ENCODE assay signal across 8 mouse cellular contexts in genomic region chr7:139249406-139250210, GRCm38 (mm10). TPM values are rescaled to one million over a fixed set of nuclear protein-coding genes. Genes with fewer than 3 reads are reported as not detected.
DNase-seq lines count a peak whose midpoint lies in the region; ATAC-seq and TF ChIP-seq lines count a peak whose summit lies in the region.

No protein-coding gene starts in this region.

- no peak for TF ChIP-seq CTCF in left cerebral cortex, adult 2 months (IDR thresholded peaks at IDR 0.05)

- no peaks in the 10 kb centered on the region for H3K9me3 ChIP-seq in embryonic facial prominence, embryonic 14.5 days (ENCODE audit: control insufficient read depth, low read length)
- H3K9me3 ChIP-seq in intestine, embryonic 16.5 days (ENCODE audit: control insufficient read depth, low read length): no peaks in the 10 kb centered on the region
- no peaks in the 10 kb centered on the region for H3K9me3 ChIP-seq in neural tube, embryonic 13.5 days

- H3K4me3 ChIP-seq in left cerebral cortex, adult 2 months: peak overlapping the region; percentile 88
- H3K4me3 ChIP-seq in embryonic facial prominence, embryonic 14.5 days (ENCODE audit: low read depth, low read length): peak overlapping the region; percentile 74
- peak overlapping the region; percentile 56 for H3K4me3 ChIP-seq in intestine, embryonic 16.5 days (ENCODE audit: low read length)
- H3K4me3 ChIP-seq in neural tube, embryonic 13.5 days: peak overlapping the region; percentile 55

- intact Hi-C loops in left cerebral cortex, adult 2 months (cut with DNase I): loop anchor here (2.0 to 5.0 kb wide), 2 partner anchors 23 to 223 kb away; no protein-coding TSS in a partner anchor
- intact Hi-C loops in left cerebral cortex, postnatal 4 days (cut with DNase I): no loop called here

- H3K27me3 ChIP-seq in embryonic facial prominence, embryonic 14.5 days (replicated peaks; ENCODE audit: control insufficient read depth, insufficient read depth, low read length): no peaks in the 10 kb centered on the region
- H3K27me3 ChIP-seq in intestine, embryonic 16.5 days (replicated peaks; ENCODE audit: control insufficient read depth, insufficient read depth, low read length): no peaks in the 10 kb centered on the region
- H3K27me3 ChIP-seq in neural tube, embryonic 13.5 days: peaks cover 42% of the 10 kb centered on the region

- H3K27ac ChIP-seq in left cerebral cortex, adult 2 months: peak overlapping the region; percentile 90
- H3K27ac ChIP-seq in embryonic facial prominence, embryonic 14.5 days (replicated peaks; ENCODE audit: low read depth, low read length): no peak overlapping the region
- H3K27ac ChIP-seq in intestine, embryonic 16.5 days (ENCODE audit: low read length): peak overlapping the region; percentile 94
- H3K27ac ChIP-seq in neural tube, embryonic 13.5 days (replicated peaks): no peak overlapping the region

- no peaks in the 10 kb centered on the region for H3K36me3 ChIP-seq in embryonic facial prominence, embryonic 14.5 days (ENCODE audit: control insufficient read depth, insufficient read depth, low read length)
- H3K36me3 ChIP-seq in intestine, embryonic 16.5 days (ENCODE audit: control insufficient read depth, insufficient read depth, low read length): no peaks in the 10 kb centered on the region
- H3K36me3 ChIP-seq in neural tube, embryonic 13.5 days: no peaks in the 10 kb centered on the region

- DNase-seq in left cerebral cortex, adult 2 months (ENCODE audit: extremely low spot score in 1 of 2, low spot score in 2 of 2): no peak
- DNase-seq in left cerebral cortex, adult 9 months (ENCODE audit: low spot score in 2 of 2): no peak
- DNase-seq in embryonic facial prominence, embryonic 14.5 days (ENCODE audit: low spot score): no peak
- DNase-seq in urinary bladder, adult 2 months (ENCODE audit: low spot score): no peak
- DNase-seq in urinary bladder, adult 18-20 months (ENCODE audit: low spot score in 2 of 2): no peak
- DNase-seq in left cerebral cortex, postnatal 4 days: no peak

- ATAC-seq in embryonic facial prominence, embryonic 14.5 days (ENCODE audit: low read depth): no peak
- peak; percentile 6 for ATAC-seq in intestine, embryonic 16.5 days
- peak; percentile 4; the same call in 1 of the 2 replicates for ATAC-seq in neural tube, embryonic 13.5 days (ENCODE audit: low read depth)

- WGBS in embryonic facial prominence, embryonic 14.5 days: 35% methylated on average over 7 of the region's 7 CpGs
- 22% methylated on average over 6 of the region's 7 CpGs for WGBS in intestine, embryonic 16.5 days
- WGBS in neural tube, embryonic 13.5 days: 36% methylated on average over 7 of the region's 7 CpGs

- peak overlapping the region; percentile 98 for H3K4me2 ChIP-seq in embryonic facial prominence, embryonic 14.5 days (ENCODE audit: low read depth, low read length)
- peak overlapping the region; percentile 79 for H3K4me2 ChIP-seq in intestine, embryonic 16.5 days (ENCODE audit: low read depth, low read length)
- peak overlapping the region; percentile 96 for H3K4me2 ChIP-seq in neural tube, embryonic 13.5 days

- H3K4me1 ChIP-seq in embryonic facial prominence, embryonic 14.5 days (ENCODE audit: control insufficient read depth, insufficient read depth, low read length): peaks cover 41% of the 10 kb centered on the region
- peaks cover 69% of the 10 kb centered on the region for H3K4me1 ChIP-seq in intestine, embryonic 16.5 days (ENCODE audit: control insufficient read depth, insufficient read depth, low read length)
- peaks cover 66% of the 10 kb centered on the region for H3K4me1 ChIP-seq in neural tube, embryonic 13.5 days (replicated peaks)

- H3K9ac ChIP-seq in embryonic facial prominence, embryonic 14.5 days (ENCODE audit: low read depth, low read length): peak overlapping the region; percentile 86
- peak overlapping the region; percentile 77 for H3K9ac ChIP-seq in intestine, embryonic 16.5 days (ENCODE audit: low read depth, low read length)
- peak overlapping the region; percentile 81; the same call in 1 of the 2 replicates for H3K9ac ChIP-seq in neural tube, embryonic 13.5 days

RNA-seq across cellular contexts. Expression of gene Pwwp2b, which starts 1.3 kb away (rescaled TPM):
- 10 to 100 TPM; 10.2 to 12.2 TPM for total RNA-seq in left cerebral cortex, adult 2 months (2021)
- 11.0 and 11.6 TPM in 2 replicates for polyA plus RNA-seq in embryonic facial prominence, embryonic 14.5 days (2014; fragmentation: Nextera tagmentation; extraction: Ambion mirVana)
- polyA plus RNA-seq in intestine, embryonic 16.5 days (2015; fragmentation: Nextera tagmentation; extraction: Ambion mirVana): 24.3 and 26.1 TPM in 2 replicates
- polyA plus RNA-seq in neural tube, embryonic 13.5 days (2015; fragmentation: Nextera tagmentation; extraction: Ambion mirVana): 5.5 and 6.6 TPM in 2 replicates
- 32.3 and 35.8 TPM in 2 replicates for polyA plus RNA-seq in urinary bladder, adult 2 months (2012; rRNA removed)
- total RNA-seq in left cerebral cortex, postnatal 4 days (2021): 1 to 10 TPM; 6.2 to 6.7 TPM

RNA-seq across cellular contexts. Expression of gene Stk32c, which starts 36.5 kb away (rescaled TPM):
- 100 to 1,000 TPM; 159 to 167 TPM for total RNA-seq in left cerebral cortex, adult 2 months (2021)
- polyA plus RNA-seq in embryonic facial prominence, embryonic 14.5 days (2014; fragmentation: Nextera tagmentation; extraction: Ambion mirVana): 0.11 and 0.35 TPM in 2 replicates
- 0.10 and 0.15 TPM in 2 replicates for polyA plus RNA-seq in intestine, embryonic 16.5 days (2015; fragmentation: Nextera tagmentation; extraction: Ambion mirVana)
- 0.87 and 1.4 TPM in 2 replicates for polyA plus RNA-seq in neural tube, embryonic 13.5 days (2015; fragmentation: Nextera tagmentation; extraction: Ambion mirVana)
- polyA plus RNA-seq in urinary bladder, adult 2 months (2012; rRNA removed): 15.1 and 15.8 TPM in 2 replicates
- total RNA-seq in left cerebral cortex, postnatal 4 days (2021): 10 to 100 TPM; 53.9 to 59.5 TPM

RNA-seq across cellular contexts. Expression of gene Lrrc27, which starts 36.8 kb away (rescaled TPM):
- total RNA-seq in left cerebral cortex, adult 2 months (2021): 1 to 10 TPM; 8.1 to 8.2 TPM
- polyA plus RNA-seq in embryonic facial prominence, embryonic 14.5 days (2014; fragmentation: Nextera tagmentation; extraction: Ambion mirVana): 3.2 and 3.3 TPM in 2 replicates
- 4.0 and 4.4 TPM in 2 replicates for polyA plus RNA-seq in intestine, embryonic 16.5 days (2015; fragmentation: Nextera tagmentation; extraction: Ambion mirVana)
- 5.2 and 5.4 TPM in 2 replicates for polyA plus RNA-seq in neural tube, embryonic 13.5 days (2015; fragmentation: Nextera tagmentation; extraction: Ambion mirVana)
- 9.9 and 11.0 TPM in 2 replicates for polyA plus RNA-seq in urinary bladder, adult 2 months (2012; rRNA removed)
- total RNA-seq in left cerebral cortex, postnatal 4 days (2021): 1 to 10 TPM; 5.4 to 6.5 TPM

Comparison
In these comparisons a context has a peak if more than half of its experiments do, and no peak if none do; other contexts are left out.
1. H3K27ac ChIP-seq: peak in left cerebral cortex, adult 2 months (single experiment) and intestine, embryonic 16.5 days (single experiment); none in embryonic facial prominence, embryonic 14.5 days (single experiment) and neural tube, embryonic 13.5 days (single experiment).
2. Peak in every context shown above with its lines, with median percentiles within 50 percentile points of each other: H3K4me3 ChIP-seq, H3K4me2 ChIP-seq and H3K9ac ChIP-seq.